ENCODE assay signal across 14 mouse cellular contexts in genomic region chr2:49204081-49204480, GRCm38 (mm10).
"Had no signal": no experiment of that assay in that cellular context is flagged by ENCODE, and none has a peak within 500 bp of the region (broad histone marks: within the 10 kb centered on the region; RNA-seq: fewer than 3 reads in every experiment).

No protein-coding gene starts in this region.

- H3K4me2 ChIP-seq: lung, embryonic 14.5 days; midbrain, embryonic 12.5 days; midbrain, embryonic 15.5 days; neural tube, embryonic 12.5 days; stomach, embryonic 15.5 days had no signal

- H3K27ac ChIP-seq: midbrain, embryonic 10.5 days; midbrain, embryonic 12.5 days; midbrain, embryonic 15.5 days; neural tube, embryonic 12.5 days; stomach, embryonic 15.5 days; stomach, postnatal 0 days had no signal

- H3K9ac ChIP-seq: lung, embryonic 14.5 days; midbrain, embryonic 12.5 days; midbrain, embryonic 15.5 days; neural tube, embryonic 12.5 days; stomach, embryonic 15.5 days had no signal

- H3K27me3 ChIP-seq: midbrain, embryonic 12.5 days; midbrain, embryonic 15.5 days; neural tube, embryonic 12.5 days; stomach, embryonic 15.5 days had no signal

- ATAC-seq: midbrain, embryonic 15.5 days had no signal

- H3K36me3 ChIP-seq: midbrain, embryonic 10.5 days; midbrain, embryonic 12.5 days; midbrain, embryonic 15.5 days; neural tube, embryonic 12.5 days; stomach, embryonic 15.5 days had no signal

- H3K4me3 ChIP-seq: midbrain, embryonic 10.5 days; midbrain, embryonic 12.5 days; midbrain, embryonic 15.5 days; neural tube, embryonic 12.5 days; stomach, embryonic 15.5 days had no signal

- DNase-seq: lung, adult 18-20 months; lung, embryonic 14.5 days; lung, postnatal 10 days; lung, postnatal 4 days; right cerebral cortex, postnatal 14 days; thymus, adult 2 months; thymus, postnatal 25 days; thymus, postnatal 4 days had no signal

- H3K4me1 ChIP-seq: midbrain, embryonic 10.5 days; midbrain, embryonic 12.5 days; midbrain, embryonic 15.5 days; neural tube, embryonic 12.5 days; stomach, embryonic 15.5 days had no signal

- H3K9me3 ChIP-seq: midbrain, embryonic 10.5 days; midbrain, embryonic 12.5 days; midbrain, embryonic 15.5 days; neural tube, embryonic 12.5 days; stomach, embryonic 15.5 days had no signal
